Mouse (Mus musculus) gastrocnemius, adult 2 months (tissue): ENCODE results near the gene Dpm2. TPM values are rescaled to one million over a fixed set of nuclear protein-coding genes. Genes with fewer than 3 reads are reported as not detected.

ENCODE experiments used
- DNase-seq: peaks from one replicate; pipeline ENCODE4 v3.0.0; 2022
- H3K27ac ChIP-seq: fragments of 200-600 bp; 2 replicates; pipeline ENCODE4 v1.8.1; 2022; ENCODE audit warnings: mild to moderate bottlenecking
- H3K4me3 ChIP-seq: fragments of 200-600 bp; 2 replicates; pipeline ENCODE4 v1.8.1; 2022; ENCODE audit warnings: mild to moderate bottlenecking, moderate library complexity
- CTCF ChIP-seq: fragments of 200-600 bp; IDR thresholded peaks from 2 replicates; pipeline ENCODE4 v1.8.1; 2022; ENCODE audit warnings: antibody characterized with exemption, mild to moderate bottlenecking, moderate library complexity
- intact Hi-C: fragments of 180-260 bp; cut with DNase I; formaldehyde crosslinking; loops from one replicate; pipeline ENCODE4 v1.15.1; 2025
- total RNA-seq, 2 experiments: library from RNA; stranded (reverse); gene quantifications; 2 replicates each; pipeline ENCODE4 v1.2.3; 2021

The Dpm2 gene
- total RNA-seq, 2 experiments from 2014 or later = 11.1 to 14.1 TPM

- TF ChIP-seq CTCF = no peak
- Histone ChIP-seq H3K4me3 (no peak overlapping the region), H3K27ac (0 out of 2 replicates have a peak overlapping the region, but pooled peaks have one; percentile 20)
- intact Hi-C loops = no loop called here
- DNase-seq = no peak
These were observed 19.4 kb upstream of the Dpm2 start for GRCm38 (mm10) chr2:32551236-32551635.

- no peak for DNase-seq
- Histone ChIP-seq H3K27ac (no peak overlapping the region), H3K4me3 (no peak overlapping the region)
- intact Hi-C loops = no loop called here
- TF ChIP-seq CTCF = no peak
These were observed 17.0 kb upstream of the Dpm2 start for GRCm38 (mm10) chr2:32553592-32554148.

DNA sequence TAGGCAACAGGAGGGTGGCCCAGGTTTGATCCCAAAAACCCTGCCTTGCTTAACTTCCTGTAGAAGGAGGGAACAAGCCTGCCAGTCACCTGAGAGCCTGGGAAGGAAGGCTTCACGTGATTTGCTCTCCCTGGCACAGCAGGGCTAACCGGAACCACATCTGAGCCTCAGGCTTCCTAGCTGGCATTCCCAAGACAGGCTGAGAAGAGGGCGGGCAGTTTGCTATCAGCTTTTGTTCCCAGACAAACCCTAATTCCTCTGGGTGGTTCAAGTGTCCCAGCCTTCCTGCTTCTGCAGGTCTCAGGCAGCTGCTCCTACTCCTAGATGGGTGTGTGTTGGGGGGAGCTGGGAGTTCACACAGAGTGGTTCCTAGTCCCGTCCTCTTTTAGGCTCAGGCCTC is 15.2 kb upstream of the Dpm2 start:
- no peak for TF ChIP-seq CTCF
- no peak overlapping the region for H3K27ac ChIP-seq
- no peak for DNase-seq
- H3K4me3 ChIP-seq = no peak overlapping the region
- intact Hi-C loops = no loop called here

DNA sequence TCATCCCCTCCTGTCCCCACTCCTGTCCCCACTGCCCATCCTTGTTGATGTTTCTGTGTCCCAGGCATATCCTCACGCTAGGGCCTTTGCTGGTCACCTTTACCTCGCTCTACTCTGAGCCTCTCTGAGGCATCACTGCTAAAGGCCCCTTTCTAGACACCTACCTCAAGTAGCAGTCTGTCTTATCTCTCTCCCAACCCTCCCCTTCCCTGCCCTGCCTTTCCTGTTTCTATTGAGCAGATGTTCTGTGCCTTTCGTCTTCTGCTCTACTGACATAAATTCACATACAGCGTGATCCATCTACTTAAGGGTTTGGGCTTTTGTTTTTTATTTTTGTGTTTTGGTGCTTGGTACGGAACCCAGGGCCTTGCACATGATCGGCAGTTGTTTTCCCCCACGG is 14.6 kb upstream of the Dpm2 start:
- DNase-seq = no peak
- Histone ChIP-seq H3K27ac (no peak overlapping the region), H3K4me3 (no peak overlapping the region)
- intact Hi-C loops = no loop called here
- TF ChIP-seq CTCF = no peak

GRCm38 (mm10) chr2:32559570-32559969 is 11.1 kb upstream of the Dpm2 start:
- Histone ChIP-seq H3K27ac (no peak overlapping the region), H3K4me3 (no peak overlapping the region)
- no peak for TF ChIP-seq CTCF
- intact Hi-C loops = no loop called here
- DNase-seq = no peak

DNA sequence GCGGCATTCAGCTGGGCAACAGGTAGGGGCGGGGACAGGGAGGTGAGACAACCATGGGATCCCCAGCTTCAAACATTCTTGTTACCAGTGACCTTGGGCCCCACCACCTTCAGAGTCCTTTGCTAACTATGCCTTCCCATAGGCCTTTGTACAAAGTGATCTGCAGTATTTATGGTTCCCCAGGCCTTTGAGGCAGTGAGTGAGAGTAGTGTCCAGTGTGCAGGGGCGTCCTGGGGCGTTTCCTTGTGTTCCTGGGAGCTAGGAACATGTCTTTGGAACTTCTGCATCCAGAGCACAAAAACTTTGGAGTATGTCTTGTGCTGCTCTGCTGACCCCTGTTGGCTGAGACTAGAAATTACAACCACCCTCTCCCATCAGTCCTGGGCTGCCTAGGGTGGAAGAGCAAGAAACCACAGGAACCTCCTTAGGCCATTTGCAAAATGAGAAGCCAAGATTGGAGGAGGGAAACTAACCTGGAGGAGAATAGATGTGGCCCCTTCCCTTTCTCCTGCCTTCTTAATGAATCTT is 4.1 kb upstream of the Dpm2 start:
- peak; percentile 74 for DNase-seq
- TF ChIP-seq CTCF = peak; percentile 95
- Histone ChIP-seq H3K4me3 (no peak overlapping the region), H3K27ac (peak overlapping the region; percentile 21; the same call in 1 of the 2 replicates)
- intact Hi-C loops = loop anchor here (1.0 to 2.0 kb wide), 3 partner anchors 32 to 162 kb away; partner anchors contain the start of gene Fam102a

- peak overlapping the region; percentile 35; the same call in 1 of the 2 replicates for H3K27ac ChIP-seq
- TF ChIP-seq CTCF = no peak
- DNase-seq = peak; percentile 82
- intact Hi-C loops = no loop called here
- no peak overlapping the region for H3K4me3 ChIP-seq
These were observed 2.5 kb upstream of the Dpm2 start for GRCm38 (mm10) chr2:32568149-32568548.

GRCm38 (mm10) chr2:32568941-32569340 is 1.7 kb upstream of the Dpm2 start:
- peak overlapping the region; percentile 35; the same call in 1 of the 2 replicates for H3K27ac ChIP-seq
- intact Hi-C loops = no loop called here

DNA sequence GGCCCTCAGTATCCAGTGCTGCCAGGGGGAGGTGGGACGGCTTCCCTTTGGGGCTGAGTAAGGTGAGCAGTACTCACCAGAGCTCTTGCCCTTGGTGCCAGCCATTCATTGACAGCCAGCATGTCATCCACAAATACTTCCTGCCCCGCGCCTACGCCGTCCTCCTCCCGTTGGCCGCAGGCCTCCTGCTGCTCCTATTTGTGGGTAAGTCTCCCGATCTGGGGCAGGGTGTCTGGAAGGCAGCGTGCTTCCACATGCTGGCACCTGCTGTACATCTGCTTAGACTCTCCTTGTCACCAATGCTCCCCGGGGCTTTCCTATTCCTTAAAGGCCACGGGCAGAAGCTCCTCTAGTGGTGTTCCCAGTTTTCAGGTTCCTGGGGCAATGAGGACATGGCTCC is 1.5 kb downstream of the Dpm2 start:
- Histone ChIP-seq H3K27ac (no peak overlapping the region), H3K4me3 (no peak overlapping the region)
- DNase-seq = no peak
- intact Hi-C loops = loop anchor here (5.0 kb wide), 1 partner anchor 35 kb away; no protein-coding TSS in a partner anchor
- no peak for TF ChIP-seq CTCF

More at GRCm38 (mm10) chr2:32568941-32569340, 1.7 kb upstream of the Dpm2 start:
- DNase-seq = no peak
- no peak overlapping the region for H3K4me3 ChIP-seq
- no peak for TF ChIP-seq CTCF

- intact Hi-C loops = loop anchor here (2.0 to 5.0 kb wide), 2 partner anchors 33 to 118 kb away; no protein-coding TSS in a partner anchor
- peak within 1 kb of the TSS; percentile 17 for H3K4me3 ChIP-seq
- no peak for TF ChIP-seq CTCF
- DNase-seq = no peak
- H3K27ac ChIP-seq = no peak within 1 kb of the TSS
These were observed 3.8 kb downstream of the Dpm2 start, which contains the start of gene Pip5kl1 for GRCm38 (mm10) chr2:32574497-32574896. Pip5kl1 (plus strand) TSS chr2:32574797.

DNA sequence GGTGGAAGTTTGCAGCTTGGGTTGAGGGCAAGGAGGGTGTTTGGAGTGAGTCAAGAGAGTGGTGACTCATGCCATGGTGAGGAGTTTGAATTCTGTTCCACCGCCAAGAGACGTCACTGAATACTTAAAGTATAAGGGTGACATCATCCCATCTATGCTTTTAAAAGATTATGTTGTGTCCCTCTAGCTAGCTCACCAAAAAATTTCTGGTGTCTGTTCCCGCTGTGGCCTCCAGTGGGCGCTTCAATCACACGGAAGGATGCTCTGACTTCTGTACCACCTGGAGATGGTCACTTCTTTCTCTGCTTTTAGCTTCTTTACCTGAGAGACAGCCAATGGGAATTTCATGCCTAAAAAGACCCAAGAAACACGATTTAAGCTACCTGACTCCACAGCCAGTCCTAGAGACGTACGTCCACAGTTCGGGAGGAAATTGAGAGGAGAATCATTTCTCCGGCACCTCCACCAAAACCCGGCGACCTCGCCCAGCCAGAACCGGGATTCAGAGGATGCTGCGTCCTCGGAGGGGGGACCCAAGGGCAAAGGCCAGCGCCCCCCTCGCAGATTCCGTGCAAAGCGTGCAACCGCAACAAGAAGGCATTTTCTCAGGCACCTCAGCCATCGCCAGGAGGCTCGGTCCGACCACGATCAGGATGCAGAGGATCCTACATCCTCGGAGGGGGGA is 4.4 kb downstream of the Dpm2 start:
- intact Hi-C loops = loop anchor here (2.0 to 5.0 kb wide), 2 partner anchors 32 to 118 kb away; no protein-coding TSS in a partner anchor
- Histone ChIP-seq H3K4me3 (peak overlapping the region; percentile 17), H3K27ac (no peak overlapping the region)
- no peak for DNase-seq
- TF ChIP-seq CTCF = peak; percentile 80

DNA sequence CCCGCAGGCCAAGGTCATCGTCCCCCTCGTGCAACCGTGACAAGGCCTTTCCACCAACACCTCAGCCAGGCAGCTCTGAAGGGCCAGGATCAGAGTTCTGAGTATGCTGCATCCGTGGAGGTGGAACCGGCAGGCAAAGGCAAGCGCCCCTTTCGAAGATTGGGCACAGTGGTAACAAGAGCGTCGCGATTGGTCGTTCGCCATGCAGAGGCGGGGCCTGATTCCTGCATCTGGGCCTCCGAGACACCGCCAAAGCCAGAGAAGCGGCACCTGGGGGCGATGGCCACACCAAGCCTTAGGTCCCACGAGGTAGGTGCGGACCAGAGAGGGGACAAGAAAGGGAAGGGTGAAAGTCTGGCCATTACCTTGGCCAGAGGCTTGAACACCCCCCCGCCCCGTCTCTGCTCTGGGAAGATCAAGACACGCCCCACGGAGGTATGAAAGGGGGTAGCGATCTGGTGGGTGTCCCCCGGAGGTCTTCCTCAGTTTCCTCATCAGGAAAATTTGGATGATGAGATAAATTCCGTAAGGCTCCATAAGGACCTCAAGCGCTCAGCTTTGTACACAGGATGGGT is 5.0 kb downstream of the Dpm2 start, which contains the start of gene 9430097D07Rik:
Gene 9430097D07Rik (minus strand): TSS at position 99 of the 575 bp plus-strand sequence.
- TF ChIP-seq CTCF = no peak
- Histone ChIP-seq H3K4me3 (peak within 1 kb of the TSS; percentile 17), H3K27ac (no peak within 1 kb of the TSS)
- intact Hi-C loops = loop anchor here (2.0 kb wide), 1 partner anchor 117 kb away; no protein-coding TSS in a partner anchor
- no peak for DNase-seq

GRCm38 (mm10) chr2:32576532-32576931 is 5.9 kb downstream of the Dpm2 start:
- intact Hi-C loops = no loop called here
- no peak for TF ChIP-seq CTCF

More at GRCm38 (mm10) chr2:32576532-32576931, 5.9 kb downstream of the Dpm2 start:
- DNase-seq = no peak
- no peak overlapping the region for H3K4me3 ChIP-seq
- H3K27ac ChIP-seq = no peak overlapping the region
